Mouse (Mus musculus) thymus, adult 2 months (tissue): Measurements from ENCODE around the gene Vpreb1.

Source experiments
- CTCF ChIP-seq: fragments of 200-500 bp; IDR thresholded peaks from 2 replicates; pipeline ENCODE4 v1.5.1; 2012; ENCODE audit warnings: mild to moderate bottlenecking, control low read depth, low read length, moderate library complexity, borderline replicate concordance; ENCODE audit not compliant: control insufficient read depth, poor library complexity, insufficient read depth; ENCODE audit errors: extremely low read depth
- POLR2A ChIP-seq: fragments of 200-500 bp; IDR thresholded peaks from 2 replicates; pipeline ENCODE4 v1.6.1; 2012; ENCODE audit warnings: mild to moderate bottlenecking, low read length, control low read depth, moderate library complexity; ENCODE audit not compliant: control insufficient read depth, poor library complexity, insufficient read depth; ENCODE audit errors: extremely low read depth

DNA sequence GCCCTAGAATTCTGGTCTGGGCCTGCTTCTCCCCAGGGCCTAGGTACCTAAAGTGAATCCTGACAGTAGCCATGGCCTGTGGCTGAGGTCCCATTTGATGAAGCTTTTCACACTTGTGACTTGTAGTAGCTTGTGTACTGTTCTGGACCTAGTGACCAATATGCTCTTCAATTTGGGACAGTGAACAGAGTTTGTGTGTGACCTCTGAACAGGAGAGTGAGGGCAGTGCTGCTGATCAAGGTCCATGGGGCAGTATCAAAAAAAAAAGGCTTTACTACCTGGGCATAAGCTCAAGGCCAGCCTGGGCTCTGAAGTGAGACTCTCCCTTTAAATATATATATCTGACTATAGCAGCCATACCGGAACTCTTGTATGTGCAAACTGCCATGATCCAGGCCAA, 17.7 kb upstream of the Vpreb1 start:
- TF ChIP-seq CTCF (no peak), POLR2A (no peak)
